Mouse (Mus musculus) brain, embryonic 14.5 days (tissue): ENCODE results near the gene Kit.

Experiments used
- CTCF ChIP-seq: fragments of 200-500 bp; IDR thresholded peaks from 2 replicates; pipeline ENCODE4 v1.5.1; 2012; ENCODE audit warnings: inconsistent platforms, mild to moderate bottlenecking, moderate library complexity, borderline replicate concordance; ENCODE audit not compliant: insufficient read depth, insufficient read length; ENCODE audit errors: extremely low read depth
- POLR2A ChIP-seq: fragments of 200-500 bp; IDR thresholded peaks from 2 replicates; pipeline ENCODE4 v1.6.1; 2012; ENCODE audit warnings: mild to moderate bottlenecking, inconsistent platforms, borderline replicate concordance; ENCODE audit not compliant: poor library complexity, insufficient read depth, insufficient read length, severe bottlenecking; ENCODE audit errors: extremely low read depth

GRCm38 (mm10) chr5:75615624-75616023 lies 40.9 kb downstream of the Kit start:
- TF ChIP-seq CTCF (no peak), POLR2A (no peak)
